Mouse (Mus musculus): ENCODE data around the gene Fam160b1.

GRCm38 (mm10) chr19:57344678-57345077, 15.8 kb upstream of the Fam160b1 start:
- TF ChIP-seq CTCF (IDR thresholded peaks at IDR 0.05; ENCODE audit: control insufficient read depth, insufficient read depth, low read length) (no peak), POLR2A (IDR thresholded peaks at IDR 0.05; ENCODE audit: borderline replicate concordance, control insufficient read depth, low read depth, low read length) (no peak)
